In the genomic region with DNA sequence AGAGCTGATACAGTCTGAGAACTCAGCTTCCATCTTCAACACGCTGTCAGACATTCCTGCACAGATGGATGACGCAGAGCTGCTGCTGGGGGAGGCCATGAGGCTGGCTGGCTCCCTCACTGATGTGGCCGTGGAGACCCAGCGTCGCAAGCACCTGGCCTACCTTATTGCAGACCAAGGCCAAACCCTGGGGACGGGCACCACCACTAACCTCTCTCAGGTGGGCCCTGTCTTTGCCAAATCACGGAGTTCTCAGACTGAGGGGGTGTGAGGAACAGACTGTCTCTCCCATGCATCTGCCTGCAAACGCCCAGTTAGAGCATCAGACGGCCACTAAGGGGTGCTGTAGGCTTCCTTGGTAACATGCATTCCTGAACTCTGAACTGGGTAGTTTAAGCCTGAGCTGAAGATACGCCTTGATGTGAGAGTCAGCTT, we compare ENCODE assay signal across 8 mouse cellular contexts. TPM values are rescaled to one million over a fixed set of nuclear protein-coding genes. Genes with fewer than 3 reads are reported as not detected.
A peak's percentile ranks its signal among the peaks of the same experiment; 100 is the strongest.
DNase-seq lines count a peak whose midpoint lies in the region; ATAC-seq and TF ChIP-seq lines count a peak whose summit lies in the region.

No protein-coding gene starts in this region.

- H3K27me3 ChIP-seq in hindbrain, postnatal 0 days (ENCODE audit: insufficient read depth, low read length), result no peaks in the 10 kb centered on the region
- no peaks in the 10 kb centered on the region for H3K27me3 ChIP-seq in hindbrain, embryonic 12.5 days
- H3K27me3 ChIP-seq in forebrain, embryonic 16.5 days (replicated peaks; ENCODE audit: control insufficient read depth, insufficient read depth, low read length), result no peaks in the 10 kb centered on the region

- 65% methylated on average over 10 of the region's 10 CpGs for WGBS in hindbrain, postnatal 0 days
- 68% methylated on average over 10 of the region's 10 CpGs for WGBS in hindbrain, embryonic 12.5 days
- 65% methylated on average over 10 of the region's 10 CpGs for WGBS in forebrain, embryonic 16.5 days

- no peak overlapping the region for H3K4me3 ChIP-seq in hindbrain, postnatal 0 days (ENCODE audit: low read length)
- no peak overlapping the region for H3K4me3 ChIP-seq in hindbrain, embryonic 12.5 days
- H3K4me3 ChIP-seq in forebrain, embryonic 16.5 days (replicated peaks; ENCODE audit: low read length), result no peak overlapping the region

- H3K36me3 ChIP-seq in hindbrain, postnatal 0 days (ENCODE audit: insufficient read depth, low read length), result peaks cover 42% of the 10 kb centered on the region
- peaks cover 55% of the 10 kb centered on the region for H3K36me3 ChIP-seq in hindbrain, embryonic 12.5 days
- peaks cover 17% of the 10 kb centered on the region for H3K36me3 ChIP-seq in forebrain, embryonic 16.5 days (ENCODE audit: control insufficient read depth, insufficient read depth)

- H3K27ac ChIP-seq in hindbrain, postnatal 0 days, result no peak overlapping the region
- H3K27ac ChIP-seq in hindbrain, embryonic 12.5 days, result no peak overlapping the region
- no peak overlapping the region for H3K27ac ChIP-seq in forebrain, embryonic 16.5 days (ENCODE audit: low read length)

- DNase-seq in hindbrain, postnatal 0 days (ENCODE audit: low spot score), result peak; percentile 49
- peak; percentile 52 for DNase-seq in A20 (ENCODE audit: low read depth, low spot score)
- DNase-seq in Muller cell, postnatal 12 days (ENCODE audit: inconsistent ontology term), result peak; percentile 13
- DNase-seq in kidney, postnatal 36 days, result peak; percentile 30 to 53
- DNase-seq in left cerebral cortex, adult 9 months (ENCODE audit: low spot score in 2 of 2), result no peak

- no peaks in the 10 kb centered on the region; the same call in 1 of the 2 replicates for H3K4me1 ChIP-seq in hindbrain, postnatal 0 days (ENCODE audit: insufficient read depth, low read length)
- no peaks in the 10 kb centered on the region for H3K4me1 ChIP-seq in hindbrain, embryonic 12.5 days
- H3K4me1 ChIP-seq in forebrain, embryonic 16.5 days (replicated peaks; ENCODE audit: control insufficient read depth, insufficient read depth, low read length), result no peaks in the 10 kb centered on the region

- H3K9me3 ChIP-seq in hindbrain, postnatal 0 days (ENCODE audit: low read length), result no peaks in the 10 kb centered on the region
- no peaks in the 10 kb centered on the region for H3K9me3 ChIP-seq in hindbrain, embryonic 12.5 days (replicated peaks)
- H3K9me3 ChIP-seq in forebrain, embryonic 16.5 days (ENCODE audit: control insufficient read depth, low read length), result no peaks in the 10 kb centered on the region

- H3K9ac ChIP-seq in hindbrain, postnatal 0 days (replicated peaks; ENCODE audit: low read length), result no peak overlapping the region
- no peak overlapping the region for H3K9ac ChIP-seq in hindbrain, embryonic 12.5 days
- no peak overlapping the region for H3K9ac ChIP-seq in forebrain, embryonic 16.5 days (replicated peaks; ENCODE audit: low read depth, low read length)

- ATAC-seq in hindbrain, postnatal 0 days, result no peak
- ATAC-seq in hindbrain, embryonic 12.5 days (ENCODE audit: low FRiP score), result no peak
- ATAC-seq in megakaryocyte-erythroid progenitor cell, adult 5-6 weeks (replicated peaks; ENCODE audit: low FRiP score, low TSS enrichment, poor library complexity, severe bottlenecking), result no peak
- ATAC-seq in forebrain, embryonic 16.5 days, result no peak

- peak; percentile 58 for TF ChIP-seq CTCF in hindbrain, postnatal 0 days (IDR thresholded peaks at IDR 0.05; ENCODE audit: low read depth)

- no peak overlapping the region for H3K4me2 ChIP-seq in hindbrain, postnatal 0 days (ENCODE audit: low read depth, low read length)
- H3K4me2 ChIP-seq in hindbrain, embryonic 12.5 days (replicated peaks), result no peak overlapping the region
- no peak overlapping the region for H3K4me2 ChIP-seq in forebrain, embryonic 16.5 days (ENCODE audit: low read length)

RNA-seq across cellular contexts. Expression of gene Sgsm3, which starts 31.1 kb away (rescaled TPM):
- 75.8 and 91.4 TPM in 2 replicates for total RNA-seq in hindbrain, postnatal 0 days (2014; rRNA removed)
- 59.4 and 60.6 TPM in 2 replicates for polyA plus RNA-seq in hindbrain, postnatal 0 days (2015; fragmentation: Nextera tagmentation; extraction: Ambion mirVana)
- polyA plus RNA-seq in hindbrain, embryonic 12.5 days (2016; fragmentation: Nextera tagmentation; extraction: Ambion mirVana), result 43.1 and 46.4 TPM in 2 replicates
- total RNA-seq in megakaryocyte-erythroid progenitor cell, adult 5-6 weeks (2014; fragmentation: Nextera tagmentation), result 15.8 and 26.9 TPM in 2 replicates
- total RNA-seq in megakaryocyte-erythroid progenitor cell, adult 5-6 weeks (2017), result 43.5 and 57.1 TPM in 2 replicates
- polyA plus RNA-seq in forebrain, embryonic 16.5 days (2015; fragmentation: Nextera tagmentation; extraction: Ambion mirVana), result 65.4 and 77.5 TPM in 2 replicates

Comparison
In these comparisons a context has a peak if more than half of its experiments do, and no peak if none do; other contexts are left out.
1. DNase-seq: peak in hindbrain, postnatal 0 days (single experiment), A20 (single experiment), Muller cell, postnatal 12 days (single experiment) and kidney, postnatal 36 days (2 of 2); none in left cerebral cortex, adult 9 months (0 of 2).